32 mouse cellular contexts compared by ENCODE assay signal in genomic region chr4:102833191-102833590, GRCm38 (mm10).
"Had no signal": no experiment of that assay in that cellular context is flagged by ENCODE, and none has a peak within 500 bp of the region (broad histone marks: within the 10 kb centered on the region; RNA-seq: fewer than 3 reads in every experiment).

No protein-coding gene starts in this region.

- DNase-seq: heart, adult 2 months; heart, postnatal 10 days; heart, postnatal 36 days; heart, postnatal 4 days; kidney, adult 11 months; kidney, adult 18-20 months; kidney, adult 2 months; kidney, adult 8-10 months; kidney, adult 9 months; kidney, postnatal 10 days; kidney, postnatal 14 days; kidney, postnatal 25 days; kidney, postnatal 36 days; kidney, postnatal 4 days; layer of hippocampus, adult 9-11 months; layer of hippocampus, postnatal 36 days had no signal

- H3K4me1 ChIP-seq: heart, embryonic 10.5 days; heart, embryonic 12.5 days; heart, embryonic 13.5 days; heart, embryonic 15.5 days; hindbrain, embryonic 10.5 days; hindbrain, embryonic 12.5 days; intestine, embryonic 15.5 days; kidney, embryonic 15.5 days had no signal

- H3K4me2 ChIP-seq: heart, embryonic 11.5 days; heart, embryonic 12.5 days; heart, embryonic 13.5 days; heart, embryonic 15.5 days; hindbrain, embryonic 12.5 days; hindbrain, embryonic 14.5 days; hindbrain, embryonic 15.5 days; intestine, embryonic 15.5 days; kidney, embryonic 15.5 days had no signal

- H3K9ac ChIP-seq: heart, embryonic 12.5 days; heart, embryonic 13.5 days; heart, embryonic 15.5 days; hindbrain, embryonic 12.5 days; hindbrain, embryonic 14.5 days; hindbrain, embryonic 15.5 days; intestine, embryonic 15.5 days; kidney, embryonic 15.5 days had no signal

- H3K9me3 ChIP-seq: heart, embryonic 10.5 days; heart, embryonic 12.5 days; heart, embryonic 13.5 days; heart, embryonic 15.5 days; hindbrain, embryonic 10.5 days; hindbrain, embryonic 12.5 days; hindbrain, embryonic 15.5 days; intestine, embryonic 15.5 days; kidney, embryonic 15.5 days had no signal

- H3K36me3 ChIP-seq: heart, embryonic 10.5 days; heart, embryonic 12.5 days; heart, embryonic 13.5 days; heart, embryonic 15.5 days; hindbrain, embryonic 10.5 days; hindbrain, embryonic 12.5 days; hindbrain, embryonic 15.5 days; intestine, embryonic 15.5 days; kidney, embryonic 15.5 days had no signal

- H3K27ac ChIP-seq: heart, adult 2 months; heart, embryonic 10.5 days; heart, embryonic 13.5 days; heart, embryonic 15.5 days; hindbrain, embryonic 10.5 days; hindbrain, embryonic 12.5 days; hindbrain, embryonic 14.5 days; hindbrain, embryonic 15.5 days; intestine, embryonic 15.5 days; kidney, embryonic 15.5 days; kidney, postnatal 0 days; layer of hippocampus, adult 2 months had no signal

- ATAC-seq: inflammation-experienced regulatory T-cells, adult 6 months; intestine, embryonic 15.5 days; intestine, embryonic 16.5 days; intestine, postnatal 0 days had no signal

- H3K4me3 ChIP-seq: heart, adult 2 months; heart, embryonic 10.5 days; heart, embryonic 12.5 days; heart, embryonic 13.5 days; heart, embryonic 15.5 days; hindbrain, embryonic 10.5 days; hindbrain, embryonic 12.5 days; hindbrain, embryonic 15.5 days; intestine, embryonic 15.5 days; kidney, embryonic 15.5 days; layer of hippocampus, adult 2 months had no signal

- H3K27me3 ChIP-seq: heart, embryonic 15.5 days; hindbrain, embryonic 12.5 days; hindbrain, embryonic 15.5 days; intestine, embryonic 15.5 days; kidney, embryonic 15.5 days had no signal
